Mouse (Mus musculus): ENCODE results near the gene Klhl33.
"Not testable (repeated sequence)": the region's sequence is repeated elsewhere in the genome, so short reads cannot be mapped to it uniquely, and the experiment has no call there.

Klhl33 gene

DNA sequence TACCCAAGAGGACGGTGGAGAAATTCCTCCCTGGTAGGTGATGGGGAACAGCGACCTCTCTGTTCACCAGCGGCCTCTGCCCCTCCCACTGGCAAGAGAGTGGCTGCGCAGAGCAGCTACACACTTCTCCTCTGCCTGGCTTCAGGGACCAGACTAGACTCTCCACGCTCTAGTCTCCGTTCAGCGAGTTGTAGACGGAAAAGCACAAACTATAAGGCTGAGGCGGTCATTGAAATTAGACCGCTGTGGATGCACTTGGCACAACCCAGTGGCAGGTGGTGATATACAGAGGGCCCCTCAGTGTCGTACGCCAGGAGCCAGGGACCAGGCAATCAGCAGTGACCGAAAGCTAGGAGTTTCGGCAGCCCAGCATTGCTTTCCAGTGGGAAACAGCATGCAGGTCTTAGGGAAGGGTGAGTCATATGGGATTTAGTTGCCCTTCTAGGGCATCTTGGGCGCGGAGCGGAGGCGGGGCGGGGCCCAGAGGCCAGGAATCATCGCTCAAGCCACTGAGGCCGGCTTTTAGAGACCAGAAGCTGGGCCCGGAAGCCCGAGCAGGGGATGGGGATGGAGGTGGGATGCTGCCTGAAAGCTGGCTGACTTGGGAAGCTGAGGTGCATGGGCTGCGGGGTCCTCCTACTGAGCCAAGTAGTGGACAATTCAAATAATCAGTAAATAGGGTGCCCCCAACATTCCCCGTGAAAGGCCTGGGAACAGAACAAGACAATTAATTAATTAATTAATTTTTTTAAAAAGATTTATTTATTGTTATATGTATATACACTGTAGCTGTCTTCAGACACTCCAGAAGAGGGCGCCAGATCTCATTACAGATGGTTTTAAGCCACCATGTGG is 6.9 kb upstream of the Klhl33 start:
- DNase-seq (ENCODE audit: low read depth, low spot score), result no peak

DNA sequence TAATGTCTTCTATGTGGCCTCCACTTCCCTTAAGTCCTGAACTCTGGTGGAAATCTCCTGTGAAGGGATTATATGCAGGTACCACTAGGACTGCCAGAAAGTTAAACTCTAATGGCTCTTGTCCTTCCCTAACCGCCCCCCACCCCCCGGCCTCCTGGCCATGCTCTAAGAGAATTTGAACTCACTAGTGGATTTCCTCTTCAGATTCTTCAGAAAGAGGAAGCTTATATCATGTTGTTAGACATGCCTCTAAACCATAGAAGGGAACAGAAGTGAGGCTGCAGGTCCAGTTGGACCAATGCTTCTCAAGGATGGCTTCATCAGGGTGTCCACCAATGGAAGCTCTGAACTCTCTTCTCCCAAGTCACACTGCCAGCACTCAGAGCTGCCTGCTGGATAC is 685 bp upstream of the Klhl33 start:
- DNase-seq (ENCODE audit: low read depth, low spot score), result not testable (repeated sequence)

DNA sequence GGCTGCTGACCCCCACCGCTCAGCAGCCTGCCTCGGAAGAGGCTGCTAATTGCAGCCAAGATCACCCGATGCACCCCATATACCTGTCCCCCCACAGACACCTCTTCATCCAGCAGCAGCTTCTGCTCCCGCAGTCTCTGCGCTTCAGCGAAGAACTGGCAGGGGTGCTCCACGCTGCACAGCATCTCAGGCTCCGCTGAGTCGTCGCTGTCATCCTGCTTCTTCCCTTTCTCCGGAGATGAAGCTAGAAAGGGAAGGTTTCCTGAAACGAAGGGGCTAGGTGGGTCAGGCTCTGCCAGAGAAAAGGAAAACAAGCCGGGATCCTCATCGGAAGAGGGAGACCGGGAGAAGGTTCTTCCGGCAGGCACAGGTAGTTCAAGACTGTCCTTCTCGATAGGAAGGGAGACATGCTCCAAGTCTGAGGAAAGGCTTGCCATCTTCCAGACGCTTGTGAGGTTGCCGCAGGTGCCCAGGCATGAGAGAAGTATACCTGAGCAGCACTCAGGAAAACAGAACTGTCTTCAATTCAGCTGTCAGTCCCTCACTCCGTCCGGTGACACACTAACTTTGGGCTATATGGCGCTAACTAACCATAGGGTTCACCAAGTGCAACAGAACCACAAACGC is 447 bp downstream of the Klhl33 start:
- DNase-seq (ENCODE audit: low read depth, low spot score), result no peak

DNA sequence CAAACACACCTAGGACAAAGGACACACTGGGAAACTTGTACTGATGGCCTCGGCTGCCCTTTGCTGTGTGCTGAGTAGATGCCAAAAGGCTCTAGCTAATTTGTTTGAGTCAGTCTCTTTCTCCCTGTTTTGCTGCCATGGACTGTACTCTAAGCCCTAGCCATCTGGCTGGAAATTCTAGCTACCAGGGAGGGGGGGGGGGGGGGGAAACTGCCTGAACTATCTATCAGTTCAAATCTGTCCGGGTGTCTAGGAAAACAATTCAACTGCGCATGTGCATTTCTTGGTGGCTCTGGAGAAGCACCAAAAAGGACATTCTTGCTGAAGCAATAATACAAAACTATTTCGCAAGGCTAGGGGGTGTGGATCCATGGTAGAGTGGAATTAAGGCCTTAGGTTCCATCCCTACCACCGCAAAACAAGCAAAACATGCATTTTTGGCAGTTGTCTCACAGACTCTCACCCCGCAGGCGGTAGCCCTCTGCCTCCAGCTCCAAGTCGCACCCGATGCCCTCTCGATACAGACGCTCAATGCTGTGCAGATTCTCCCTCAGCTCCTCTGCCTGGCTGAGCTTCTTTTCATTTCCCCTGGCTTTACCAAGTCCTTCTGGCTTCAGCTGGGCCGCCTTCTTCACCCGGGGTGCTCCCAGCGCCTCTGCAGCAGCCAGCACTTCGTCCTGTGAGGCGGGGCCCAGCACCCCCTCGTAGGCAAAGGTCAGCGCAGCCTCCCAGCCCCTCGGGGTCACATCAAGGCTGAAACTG is 1.1 kb downstream of the Klhl33 start:
- no peak for DNase-seq (ENCODE audit: low read depth, low spot score)

DNA sequence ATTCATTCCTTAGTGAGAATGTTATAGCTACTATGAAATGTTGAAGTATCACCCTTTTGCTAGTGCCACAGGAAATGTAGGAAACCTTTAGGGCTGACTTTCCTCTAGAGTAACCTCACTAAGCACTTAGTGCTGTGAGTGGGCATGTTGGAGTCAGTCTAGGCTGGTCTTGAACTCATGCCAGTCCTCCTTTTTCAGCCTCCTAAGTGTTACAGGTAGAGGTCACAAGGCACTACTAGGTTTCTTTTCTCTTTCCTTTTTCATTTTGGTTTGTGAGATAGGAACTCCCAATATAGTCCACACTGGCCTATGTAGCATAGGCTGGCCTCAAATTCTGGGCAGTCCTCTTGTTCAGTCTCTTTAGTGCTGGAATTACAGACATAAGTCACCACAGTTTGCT is 1.9 kb downstream of the Klhl33 start:
- DNase-seq (ENCODE audit: low read depth, low spot score), result no peak

DNA sequence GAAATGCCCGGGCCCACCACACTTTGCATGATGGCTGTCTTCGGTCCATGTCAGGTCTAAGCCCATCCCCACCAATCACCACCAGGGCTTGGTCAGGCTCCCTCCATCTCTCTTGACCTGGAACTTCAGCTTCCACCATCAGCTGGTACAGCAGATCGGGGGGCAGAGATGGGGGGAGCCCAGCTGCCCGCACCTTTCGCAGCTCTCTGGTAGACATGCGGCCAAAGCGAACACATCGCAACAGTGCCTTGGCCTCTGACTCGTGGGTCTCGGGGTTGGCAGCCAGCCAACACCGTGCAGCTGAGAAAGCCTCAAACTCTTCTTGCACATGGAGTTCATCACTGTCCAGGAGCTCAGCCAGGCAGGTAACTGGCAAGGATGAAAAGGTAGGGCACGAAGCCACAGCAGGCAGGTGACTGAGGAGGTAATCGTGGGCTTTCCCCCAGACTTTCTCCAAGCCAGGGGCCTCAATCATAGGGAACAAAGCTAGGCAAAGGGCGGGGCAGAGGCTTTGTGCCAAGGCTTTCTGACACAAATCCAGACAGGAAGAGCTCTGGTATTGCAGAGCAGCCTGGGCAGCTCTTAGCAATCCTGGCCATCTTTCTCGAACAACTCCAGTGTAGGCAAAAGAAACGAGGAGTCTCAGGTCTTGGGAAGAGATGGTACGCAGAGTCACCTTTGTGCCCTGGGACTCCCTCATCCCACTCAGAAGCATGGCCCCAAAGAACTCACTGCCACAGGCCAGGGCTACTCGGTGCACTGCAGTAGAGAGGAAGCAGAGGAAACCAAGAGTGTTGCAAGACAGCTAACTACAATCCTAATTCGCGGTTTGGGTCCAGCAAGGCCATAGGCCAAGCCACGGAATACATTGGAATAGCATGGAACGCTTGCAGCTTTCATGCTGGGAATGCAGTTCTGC is 4.5 kb downstream of the Klhl33 start:
- DNase-seq (ENCODE audit: low read depth, low spot score), result no peak

DNA sequence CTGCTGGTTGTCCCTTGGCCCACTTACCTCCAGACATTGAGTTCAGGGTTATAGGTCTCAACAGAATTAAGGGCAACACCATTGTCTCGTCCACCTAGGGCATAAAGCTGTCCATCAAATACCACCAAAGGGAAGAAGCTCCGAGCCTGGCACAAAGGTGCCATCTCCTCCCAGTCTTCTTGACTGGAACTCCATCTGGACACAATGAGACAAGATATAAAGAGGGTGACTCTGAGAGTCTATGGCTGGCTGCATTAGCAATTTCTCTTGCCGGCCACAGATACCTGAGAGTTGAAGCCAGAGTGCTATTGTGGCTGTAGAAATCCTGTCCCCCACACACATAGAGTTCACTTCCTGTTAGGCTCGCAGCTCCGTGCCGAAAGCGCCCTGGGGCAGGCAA is 5.2 kb downstream of the Klhl33 start:
- no peak for DNase-seq (ENCODE audit: low read depth, low spot score)

DNA sequence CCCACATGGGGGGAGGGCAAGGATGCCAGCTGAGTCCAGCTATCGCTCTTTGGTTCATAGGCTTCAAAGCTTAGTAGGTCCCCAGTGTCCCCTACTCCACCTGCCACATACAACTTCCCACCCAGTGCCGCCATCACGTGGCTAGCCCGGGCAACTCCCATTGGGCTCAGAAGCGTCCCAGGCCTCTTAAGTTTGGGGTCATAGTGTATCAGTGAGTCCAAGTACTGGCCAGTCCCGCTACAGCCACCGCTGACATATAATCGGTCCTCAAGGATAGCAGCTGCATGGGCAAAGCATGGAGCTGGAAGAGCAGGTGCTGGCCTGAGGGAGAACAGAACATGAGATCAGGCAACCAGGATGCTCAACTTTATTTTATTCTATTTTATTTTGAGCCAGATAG is 5.7 kb downstream of the Klhl33 start:
- DNase-seq (ENCODE audit: low read depth, low spot score), result no peak

DNA sequence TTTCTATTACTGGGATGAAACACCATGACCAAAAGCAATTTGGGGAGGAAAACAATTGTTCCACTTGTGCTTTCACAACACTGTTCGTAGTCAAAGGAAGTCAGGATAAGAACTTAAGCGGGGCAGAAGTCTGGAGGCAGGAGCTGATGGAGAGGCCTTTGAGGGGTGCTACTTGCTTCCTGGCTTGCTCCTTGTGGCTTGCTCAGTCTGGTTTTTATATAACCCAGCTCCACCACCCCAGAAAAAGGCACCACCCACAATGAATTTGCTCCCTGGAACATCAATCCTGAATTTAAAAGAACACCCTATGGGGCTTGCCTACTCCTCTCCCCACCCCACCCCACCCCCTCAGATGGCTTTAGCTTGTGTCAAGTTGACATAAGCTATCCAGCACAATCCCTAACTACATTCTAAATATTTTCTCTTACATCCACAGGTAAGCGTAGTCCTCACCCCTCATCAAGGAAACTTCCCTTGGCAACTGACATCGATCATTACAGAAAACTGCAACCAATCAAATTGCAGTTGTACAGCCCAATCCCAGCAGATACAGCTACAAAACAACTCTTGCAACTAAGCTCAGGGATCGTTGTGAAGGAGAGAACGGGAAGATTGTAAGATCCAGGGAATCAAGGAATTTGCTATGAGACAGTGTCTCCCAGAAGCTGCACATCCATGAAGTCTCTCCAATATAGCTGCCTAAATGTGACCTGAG is 20.9 kb downstream of the Klhl33 start:
- no peak for DNase-seq (ENCODE audit: low read depth, low spot score)

DNA sequence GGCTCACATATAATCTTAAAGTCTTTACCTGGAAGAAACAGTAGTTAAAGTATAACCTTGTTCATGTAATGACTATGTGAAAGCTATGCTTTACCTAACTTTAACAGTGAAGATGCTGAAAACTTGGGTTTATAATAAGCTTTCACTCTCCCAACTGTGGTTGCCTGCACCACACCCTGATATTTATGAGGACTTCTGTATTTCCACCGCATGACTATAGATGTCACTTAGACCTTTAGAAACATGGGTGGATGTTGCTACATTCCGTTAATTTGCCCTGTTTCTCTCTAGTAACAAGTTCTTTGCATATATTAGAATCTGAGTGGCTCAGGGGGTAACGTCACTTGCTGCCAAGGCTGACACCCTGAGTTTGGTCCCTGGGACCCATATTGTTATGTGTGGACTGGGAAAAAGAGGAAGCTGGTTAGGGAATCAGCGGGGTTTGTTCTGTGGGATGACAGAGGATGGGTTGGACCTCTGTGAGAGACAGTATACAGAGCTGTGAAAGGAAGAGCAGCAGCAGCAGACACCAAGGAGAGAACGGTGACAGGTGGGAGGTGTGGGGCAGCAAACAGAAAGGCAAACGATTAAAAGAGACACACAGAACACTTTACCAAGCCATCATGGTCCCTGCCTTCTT is 21.6 kb downstream of the Klhl33 start:
- no peak for DNase-seq (ENCODE audit: low read depth, low spot score)

DNA sequence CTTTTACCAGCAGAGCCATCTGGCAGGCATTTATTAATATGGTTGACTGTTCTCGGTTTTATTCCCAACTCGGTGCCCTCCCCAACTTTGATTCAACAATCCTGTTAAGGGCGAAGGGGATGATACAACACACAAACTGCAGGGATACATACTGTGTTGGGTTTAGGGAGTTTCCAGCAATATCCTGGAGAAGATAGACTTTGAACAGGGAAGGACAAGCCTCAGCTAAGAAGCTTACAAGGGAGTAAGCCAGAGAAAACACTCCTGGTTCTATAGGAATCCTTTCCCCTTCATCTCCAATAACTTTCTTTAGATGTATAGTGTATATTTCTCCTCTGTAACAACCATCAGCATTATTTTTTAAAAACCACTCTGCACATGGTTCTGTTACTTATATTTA is 22.1 kb downstream of the Klhl33 start:
- DNase-seq (ENCODE audit: low read depth, low spot score), result no peak

DNA sequence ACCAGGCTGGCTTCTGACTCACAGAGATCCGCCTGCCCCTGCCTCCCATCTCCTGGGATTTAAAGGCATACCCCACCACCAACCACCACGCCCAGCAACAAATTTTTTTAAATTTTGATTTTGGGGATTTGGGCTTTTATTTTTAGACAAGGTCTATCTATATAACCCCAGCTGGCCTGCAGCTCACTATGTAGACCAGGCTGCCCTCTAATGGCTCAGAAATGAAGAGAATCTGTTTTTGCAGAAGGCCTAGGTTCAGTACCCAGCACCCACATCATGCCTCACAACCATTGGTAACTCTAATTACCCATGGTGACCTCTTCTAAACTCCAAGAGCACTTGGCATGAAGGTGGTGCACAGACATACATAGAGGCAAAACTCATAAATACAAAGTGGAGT is 26.0 kb downstream of the Klhl33 start:
- no peak for DNase-seq (ENCODE audit: low read depth, low spot score)

DNA sequence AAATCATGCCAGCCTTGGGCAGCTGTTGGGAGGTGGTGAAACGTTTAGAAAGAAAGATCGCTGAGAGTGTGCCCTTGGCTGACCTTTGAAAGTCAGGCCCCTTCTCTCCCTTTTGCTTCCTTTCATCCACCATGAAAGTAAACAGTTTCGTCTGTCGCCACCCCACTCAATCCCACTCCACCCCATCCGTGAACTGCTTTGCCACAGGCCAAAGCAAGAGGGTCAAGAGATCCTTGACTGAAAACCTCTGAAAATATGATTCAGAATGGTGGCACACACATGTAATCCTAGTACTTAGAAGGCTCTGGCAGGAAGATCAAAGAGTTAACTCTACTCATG is 26.5 kb downstream of the Klhl33 start:
- no peak for DNase-seq (ENCODE audit: low read depth, low spot score)

DNA sequence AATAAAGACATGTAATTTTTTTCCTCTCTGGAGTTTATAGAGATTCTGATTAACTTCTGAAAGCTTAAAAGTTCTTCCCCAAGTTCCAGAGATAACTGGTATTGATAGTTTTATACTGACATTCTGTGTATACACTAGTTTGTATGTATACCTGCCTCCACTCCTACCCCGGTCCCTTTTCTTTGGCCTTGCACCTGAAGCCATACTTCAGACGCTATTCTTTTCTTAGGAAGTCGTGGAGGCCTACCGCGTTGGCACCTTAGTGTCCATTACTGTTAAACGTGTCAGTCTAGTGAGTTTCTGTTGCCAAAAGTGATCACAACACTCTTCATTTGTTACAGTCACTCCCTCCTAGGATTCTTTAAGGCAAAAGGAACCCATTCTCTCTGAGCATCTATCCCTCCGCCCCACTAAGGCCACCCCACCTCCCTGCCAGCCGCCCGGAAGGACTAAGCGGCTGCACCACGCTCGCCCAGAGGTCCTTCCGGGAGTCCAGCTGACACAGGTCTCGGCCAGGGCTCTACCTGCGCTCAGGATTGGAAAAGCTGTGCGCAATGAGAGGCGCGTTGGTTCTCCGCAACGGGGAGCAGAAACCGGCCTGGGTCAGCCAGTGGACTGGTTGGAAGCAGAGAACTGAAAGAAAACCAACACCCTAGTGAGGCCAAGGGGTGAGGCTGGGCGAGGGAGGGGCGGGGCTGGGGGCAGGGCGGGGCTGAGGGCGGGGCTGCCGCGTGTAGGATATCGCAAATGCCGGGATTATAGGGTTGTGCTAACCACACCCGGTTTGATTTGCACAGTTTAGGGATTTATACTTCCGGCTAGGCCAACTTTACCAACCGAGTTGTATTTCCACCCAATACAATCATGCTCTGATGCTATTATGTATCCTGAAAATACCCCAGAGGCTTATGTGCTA is 27.2 kb downstream of the Klhl33 start, which contains the start of gene Tep1:
Gene Tep1, minus strand, starts transcription at position 672 of the 916 bp plus-strand sequence.
- peak; percentile 75 for DNase-seq (ENCODE audit: low read depth, low spot score)

DNA sequence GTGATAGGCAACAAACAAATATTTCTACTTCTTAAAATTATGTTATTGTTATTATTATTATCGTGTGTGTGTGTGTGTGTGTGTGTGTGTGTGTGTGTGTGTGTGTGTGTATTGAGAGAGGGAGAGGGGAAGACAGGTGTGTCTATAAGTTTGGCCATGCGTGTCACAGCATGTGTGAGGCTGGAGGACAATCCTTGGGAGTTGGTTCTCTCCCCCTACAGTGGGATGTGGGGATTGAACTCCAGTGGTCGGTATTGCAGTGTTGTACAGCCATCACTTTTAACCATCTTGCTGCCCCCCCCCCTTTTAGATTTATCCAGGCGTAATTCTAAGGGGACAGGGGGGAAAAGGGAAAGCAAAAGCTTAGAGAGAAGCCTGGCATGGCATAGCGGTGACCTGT is 28.7 kb downstream of the Klhl33 start:
- no peak for DNase-seq (ENCODE audit: low read depth, low spot score)

DNA sequence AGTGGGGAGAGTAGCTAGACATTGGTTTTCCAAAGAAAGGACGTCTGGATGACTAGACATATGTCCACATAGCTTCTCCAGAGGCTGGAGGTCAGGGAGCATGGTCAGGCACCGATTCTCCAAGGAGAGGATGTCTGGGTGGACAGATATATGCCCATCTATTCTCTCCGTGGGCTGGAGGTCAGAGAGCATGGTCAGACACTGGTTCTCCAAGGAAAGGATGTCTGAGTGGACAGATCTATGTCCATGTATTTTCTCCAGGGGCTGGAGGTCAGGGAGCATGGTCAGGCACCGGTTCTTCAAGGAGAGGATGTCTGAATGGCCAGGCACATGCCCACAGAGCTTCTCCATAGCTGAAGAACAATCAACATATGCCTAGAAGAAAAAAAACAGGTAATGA is 29.1 kb downstream of the Klhl33 start:
- no peak for DNase-seq (ENCODE audit: low read depth, low spot score)

DNA sequence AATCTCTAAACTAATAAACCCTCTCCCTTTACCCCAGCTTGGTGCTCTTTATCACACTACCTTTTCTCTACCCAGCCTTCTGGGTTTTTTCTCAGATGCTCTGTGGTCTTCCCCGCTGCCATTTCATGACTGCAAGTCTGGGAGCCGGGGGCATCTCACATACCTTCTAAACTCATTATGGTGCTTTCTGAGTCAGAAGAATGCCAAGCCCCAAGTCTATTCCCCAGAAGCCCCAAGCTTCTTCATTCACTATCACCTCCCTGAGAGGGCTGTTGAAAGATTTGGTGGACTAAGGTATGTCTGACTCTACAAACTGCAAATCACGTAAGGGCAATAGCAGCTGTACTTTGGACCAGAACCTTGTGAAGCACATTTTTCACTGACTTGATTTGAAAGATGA is 30.3 kb downstream of the Klhl33 start:
- DNase-seq (ENCODE audit: low read depth, low spot score), result no peak

DNA sequence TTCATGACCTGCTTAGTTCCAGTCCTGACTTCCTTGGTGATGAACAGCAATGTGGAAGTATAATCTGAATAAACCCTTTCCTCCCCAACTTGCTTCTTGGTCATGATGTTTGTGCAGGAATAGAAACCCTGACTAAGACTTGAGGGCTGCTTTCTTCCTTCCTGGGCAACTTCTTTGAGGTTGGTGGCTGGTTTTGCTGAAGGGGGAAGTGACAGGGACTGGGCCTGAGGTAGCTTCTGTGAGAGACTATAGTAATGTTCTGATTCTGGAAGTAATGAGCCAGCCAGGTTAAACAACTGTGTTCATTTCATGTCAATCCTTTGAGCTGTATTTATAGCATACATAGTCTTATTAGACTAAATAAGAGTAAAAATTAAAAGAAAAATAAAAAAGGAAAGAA is 32.3 kb downstream of the Klhl33 start:
- DNase-seq (ENCODE audit: low read depth, low spot score), result not testable (repeated sequence)

DNA sequence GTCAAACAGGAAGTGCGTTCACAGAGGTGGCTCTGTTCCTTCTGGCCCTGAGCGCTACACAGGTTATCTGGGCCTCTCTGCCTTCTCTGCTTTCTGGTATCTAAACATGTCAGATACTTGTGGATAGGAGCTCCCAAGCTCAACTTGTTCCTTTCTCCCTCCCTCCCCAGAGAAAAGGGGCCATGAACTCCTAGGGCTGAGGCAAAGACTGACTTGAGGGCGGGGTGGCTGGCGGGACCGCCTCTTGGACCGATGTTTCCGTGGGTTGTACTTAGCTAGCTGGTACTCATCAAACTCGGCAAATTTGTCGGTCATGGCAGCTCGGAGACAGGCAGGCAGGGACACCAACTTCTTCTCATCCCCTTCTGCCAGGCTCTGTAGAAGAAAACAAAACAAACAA is 34.7 kb downstream of the Klhl33 start:
- no peak for DNase-seq (ENCODE audit: low read depth, low spot score)
